Mouse (Mus musculus) kidney, postnatal 14 days (tissue): Measurements from ENCODE around the gene Rbm12.
A peak's percentile ranks its signal among the peaks of the same experiment; 100 is the strongest.
"Not testable (repeated sequence)": the region's sequence is repeated elsewhere in the genome, so short reads cannot be mapped to it uniquely, and the experiment has no call there.

Experiments used
- DNase-seq: peaks from one replicate; pipeline ENCODE4 v3.0.0; 2022; ENCODE audit warnings: mixed read lengths

Rbm12 gene

DNA sequence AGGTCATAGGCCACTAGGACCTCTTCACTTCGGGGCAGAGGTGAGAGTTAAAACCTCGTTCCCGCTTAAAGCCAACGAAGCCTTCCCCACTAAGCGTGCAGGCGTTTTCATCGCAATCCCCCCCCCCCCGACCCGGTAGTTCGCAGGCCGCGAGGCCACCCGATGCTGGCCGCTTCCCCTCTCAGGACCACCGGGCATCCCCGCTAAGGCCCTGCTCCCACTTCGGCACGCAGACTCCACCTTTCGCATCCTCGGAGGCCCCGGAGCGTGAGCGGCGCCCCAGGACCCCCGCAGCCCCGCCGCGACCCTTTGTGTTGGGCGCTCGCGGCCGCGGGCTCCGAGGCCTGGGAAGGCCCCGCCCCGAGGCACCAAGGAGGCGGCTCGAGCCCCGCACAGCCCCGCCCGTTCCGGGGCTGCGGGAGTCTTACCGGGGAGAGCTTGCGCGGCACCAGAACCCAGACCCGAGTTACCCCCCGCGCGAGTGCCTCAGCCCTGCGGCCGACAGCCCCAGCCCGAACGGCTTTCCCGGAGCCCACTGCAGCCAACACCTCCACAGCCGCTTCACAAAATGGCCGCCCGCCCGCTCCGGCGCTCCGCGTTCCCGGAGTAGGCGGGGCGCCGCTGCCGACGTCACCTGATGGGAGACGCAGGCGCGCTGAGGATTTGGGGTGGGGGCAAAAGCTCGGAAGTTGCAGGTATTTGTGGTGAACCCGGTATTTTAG lies at the start of gene Rbm12, which contains the start of gene Cpne1:
Rbm12 (minus strand) TSS at position 621 of the 722 bp plus-strand sequence.
Cpne1 (minus strand) TSS at position 608 of the 722 bp plus-strand sequence.
- DNase-seq: peak; percentile 95

DNA sequence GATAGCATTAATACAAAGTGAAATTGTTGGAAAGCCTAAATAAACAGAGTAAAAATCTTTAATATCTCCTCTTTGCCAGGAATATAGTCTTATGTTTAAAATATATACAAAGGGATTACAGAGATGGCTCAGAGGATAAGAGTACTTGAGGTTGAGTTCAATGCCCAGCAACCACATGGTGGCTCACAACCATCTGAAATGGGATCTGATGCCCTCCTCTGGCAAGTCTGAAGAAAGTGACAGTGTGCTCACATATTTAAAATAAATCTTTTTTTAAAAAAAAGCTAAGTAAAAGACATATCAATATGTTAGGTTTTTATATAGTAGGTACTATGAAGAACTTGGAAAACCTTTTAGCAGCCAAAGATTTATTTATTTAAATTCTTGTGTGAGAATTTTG lies 39.8 kb upstream of the Rbm12 start:
- DNase-seq: no peak

DNA sequence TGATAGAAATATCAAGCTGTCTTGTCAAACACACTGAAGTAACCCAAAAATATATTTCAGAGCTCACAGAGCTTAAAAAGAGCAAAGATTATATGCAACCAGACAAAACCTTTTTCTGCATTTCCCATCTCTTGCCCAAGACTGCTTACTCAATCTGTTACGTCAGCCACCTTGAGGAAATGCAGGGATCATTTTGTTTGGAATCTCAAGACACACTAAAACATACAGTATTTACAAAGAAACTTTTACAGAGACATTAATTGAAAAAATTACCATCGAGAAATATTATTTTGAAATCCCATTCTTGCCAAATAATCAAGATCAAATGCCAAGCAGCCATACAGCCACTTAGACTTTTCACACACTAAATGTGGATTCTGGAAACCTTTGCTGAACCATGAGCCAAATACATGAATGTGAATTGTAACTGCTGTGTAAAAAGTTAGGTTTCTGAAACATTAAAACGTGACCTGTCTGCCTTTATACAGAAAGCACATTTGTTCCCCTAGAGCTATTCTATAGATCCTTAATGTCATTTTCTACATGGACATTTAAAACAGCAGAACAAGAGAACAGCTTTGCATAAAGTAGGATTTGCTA lies 35.6 kb upstream of the Rbm12 start:
- DNase-seq: no peak

DNA sequence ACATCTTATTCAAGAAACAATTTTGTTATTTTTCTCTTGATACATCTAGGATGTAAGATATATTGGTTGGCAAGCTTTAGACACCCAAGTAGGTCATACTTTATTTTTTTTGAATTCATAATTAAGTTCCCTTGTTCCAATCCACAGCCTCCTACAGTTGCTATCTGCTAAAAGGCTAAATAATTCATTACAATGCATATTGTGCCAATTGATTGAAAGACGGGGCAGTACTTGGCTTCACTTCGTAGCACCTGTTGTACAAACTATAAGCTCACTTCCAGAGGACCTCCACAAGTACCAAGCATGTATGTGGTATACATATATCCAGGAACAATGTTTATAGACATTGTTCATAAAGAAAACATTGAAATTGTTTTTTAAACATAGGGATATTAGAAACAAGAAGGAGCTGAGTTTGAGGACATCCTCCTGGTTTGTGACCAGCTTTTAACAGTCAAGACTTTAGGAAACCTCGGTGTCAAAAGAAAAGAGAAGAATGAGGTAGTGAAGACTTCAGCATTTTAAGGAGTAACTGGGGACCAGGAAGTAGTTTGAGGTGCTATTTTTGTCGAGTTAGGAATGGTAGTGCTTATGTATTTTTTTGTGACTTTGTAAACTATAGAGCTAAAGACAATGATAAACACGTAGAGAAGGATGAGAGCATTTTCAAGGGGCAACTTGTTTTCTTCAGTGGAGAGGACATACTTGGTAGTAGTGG lies 34.7 kb upstream of the Rbm12 start:
- no peak for DNase-seq

DNA sequence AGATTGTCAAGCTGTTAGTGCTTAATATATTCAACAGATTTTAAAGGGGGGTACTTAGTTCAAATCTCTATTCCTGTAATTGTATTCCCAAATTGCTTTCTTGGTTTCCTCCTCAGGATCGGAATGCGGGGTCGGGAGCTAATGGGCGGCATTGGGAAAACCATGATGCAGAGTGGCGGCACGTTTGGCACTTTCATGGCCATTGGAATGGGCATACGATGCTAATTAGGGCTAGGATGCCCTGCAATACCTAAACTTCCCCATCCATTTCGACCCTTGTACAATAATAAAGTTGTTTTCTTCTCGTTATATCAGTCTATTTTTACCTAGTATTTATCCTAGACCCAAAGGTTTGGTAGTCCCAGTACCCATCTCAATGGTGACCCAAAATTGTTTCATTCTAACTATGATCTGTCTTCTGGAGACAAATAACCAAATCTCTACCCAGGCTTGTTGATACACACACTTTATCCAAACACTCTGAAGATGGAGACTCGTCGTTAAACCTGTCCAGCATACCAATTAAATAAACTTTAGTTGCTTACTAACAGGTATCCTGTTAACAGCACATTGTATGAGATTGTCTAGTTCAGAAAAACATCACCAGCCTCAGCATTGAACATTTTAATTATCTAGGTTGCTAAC lies 33.8 kb upstream of the Rbm12 start:
- no peak for DNase-seq

DNA sequence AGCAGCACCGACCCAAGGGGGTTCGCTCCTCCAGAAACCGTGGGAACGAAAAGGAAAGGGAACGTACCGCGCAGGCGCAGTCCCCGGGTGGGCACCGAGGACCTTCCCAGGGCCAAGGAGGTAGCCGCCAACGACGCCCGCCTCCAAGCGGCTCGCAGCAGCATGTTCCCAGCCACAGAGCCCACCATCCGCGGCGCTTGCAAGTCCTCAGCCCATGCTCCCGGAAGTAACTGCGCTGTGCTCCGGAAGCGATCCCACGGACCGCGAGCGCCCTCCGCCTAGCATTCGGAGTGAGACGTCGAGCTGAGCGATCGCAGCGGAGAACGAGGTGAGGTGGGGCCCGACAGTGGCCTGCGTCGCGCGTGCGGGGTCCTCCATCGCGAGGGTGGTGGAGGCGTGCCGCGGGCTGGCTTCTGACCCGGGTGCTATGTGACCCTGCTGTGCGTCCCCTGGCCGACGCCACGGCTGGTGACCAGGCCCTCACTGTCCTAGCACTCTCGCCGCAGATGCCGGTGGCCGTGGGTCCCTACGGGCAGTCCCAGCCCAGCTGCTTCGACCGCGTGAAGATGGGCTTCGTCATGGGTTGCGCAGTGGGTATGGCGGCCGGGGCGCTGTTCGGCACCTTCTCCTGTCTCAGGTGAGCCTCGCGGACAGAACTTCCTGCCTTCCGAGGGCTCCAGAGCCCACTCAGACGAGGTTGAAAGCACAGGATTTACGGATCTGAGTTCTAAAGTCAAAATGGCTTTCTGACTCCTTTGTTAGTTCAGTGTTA lies 32.4 kb upstream of the Rbm12 start, which contains the start of the genes Romo1 and Nfs1:
Romo1 (plus strand) TSS at position 87 of the 772 bp plus-strand sequence.
Nfs1 (minus strand) TSS at position 234 of the 772 bp plus-strand sequence.
- peak; percentile 94 for DNase-seq

DNA sequence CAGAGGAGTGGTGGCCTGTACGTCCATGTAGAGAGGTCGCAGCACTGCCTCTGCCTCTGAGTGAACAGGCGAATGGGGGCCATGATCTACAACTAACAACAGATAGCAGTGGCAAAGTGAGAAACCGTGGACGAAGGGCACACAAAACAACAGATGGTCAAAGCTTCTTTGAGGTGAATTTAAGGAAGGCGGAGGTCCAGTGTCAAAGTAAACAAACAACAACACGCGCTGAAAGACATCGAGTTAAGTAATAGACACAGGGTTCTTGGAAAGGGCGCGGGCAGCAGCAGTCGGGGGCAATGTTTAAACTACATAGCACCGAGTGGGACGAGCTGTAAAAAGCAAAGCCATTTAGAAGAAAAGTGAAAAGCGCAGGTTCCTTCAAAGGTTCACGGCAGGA lies 31.6 kb upstream of the Rbm12 start:
- no peak for DNase-seq

DNA sequence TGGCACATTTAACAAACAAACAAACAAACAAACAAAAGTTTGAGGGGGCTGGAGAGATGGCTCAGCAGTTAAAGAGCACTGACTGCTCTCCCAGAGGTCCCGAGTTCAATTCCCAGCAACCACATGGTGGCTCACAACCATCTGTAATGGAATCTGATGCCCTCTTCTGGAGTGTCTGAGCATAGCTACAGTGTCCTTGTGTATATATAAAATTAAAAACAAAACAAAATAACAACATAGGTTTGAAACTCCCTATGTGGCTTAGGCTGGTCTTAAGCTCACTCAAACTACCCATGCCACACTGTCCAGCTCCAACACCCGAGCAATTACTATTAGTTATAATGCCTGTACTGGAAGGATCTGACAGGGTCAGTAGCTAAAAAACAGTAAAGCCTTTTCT lies 31.0 kb upstream of the Rbm12 start:
- DNase-seq: no peak

DNA sequence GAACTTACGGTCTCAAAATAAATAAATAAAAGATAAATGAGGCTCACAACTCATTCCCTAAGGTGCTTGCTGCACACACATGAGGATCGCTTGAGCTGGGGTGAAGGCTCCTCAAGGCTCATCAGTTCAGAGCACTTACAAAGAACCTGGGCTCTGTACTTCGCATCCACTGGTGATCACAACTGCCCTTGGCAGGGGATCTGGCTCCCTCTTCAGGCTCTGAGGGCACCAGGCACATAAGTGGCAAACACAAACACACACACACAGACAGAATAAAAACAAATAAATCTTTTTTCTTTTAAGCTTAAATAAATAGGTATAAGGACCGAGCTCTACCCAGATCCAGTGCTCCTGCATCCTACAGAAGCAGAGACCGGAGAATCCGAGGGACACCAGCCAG lies 23.9 kb upstream of the Rbm12 start:
- DNase-seq: no peak

DNA sequence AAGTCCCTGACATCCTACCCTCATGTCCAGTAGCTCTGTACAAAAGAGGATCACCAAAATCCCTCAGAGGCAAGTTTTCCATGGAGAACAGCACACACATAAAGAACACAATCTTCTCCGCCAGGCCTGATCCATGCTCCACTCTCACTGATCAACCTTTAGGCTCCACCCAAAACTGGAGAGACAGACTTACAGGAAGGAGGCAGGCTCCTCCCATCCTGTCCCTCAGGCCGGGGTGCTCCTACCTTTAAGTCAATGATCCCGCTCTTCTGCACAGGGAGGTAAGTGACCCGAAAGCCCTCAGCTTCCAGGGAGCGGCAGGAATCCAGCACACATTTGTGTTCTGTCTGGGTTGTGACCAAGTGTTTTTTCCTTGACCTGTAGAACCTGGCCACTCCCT lies 22.4 kb upstream of the Rbm12 start:
- DNase-seq: no peak

DNA sequence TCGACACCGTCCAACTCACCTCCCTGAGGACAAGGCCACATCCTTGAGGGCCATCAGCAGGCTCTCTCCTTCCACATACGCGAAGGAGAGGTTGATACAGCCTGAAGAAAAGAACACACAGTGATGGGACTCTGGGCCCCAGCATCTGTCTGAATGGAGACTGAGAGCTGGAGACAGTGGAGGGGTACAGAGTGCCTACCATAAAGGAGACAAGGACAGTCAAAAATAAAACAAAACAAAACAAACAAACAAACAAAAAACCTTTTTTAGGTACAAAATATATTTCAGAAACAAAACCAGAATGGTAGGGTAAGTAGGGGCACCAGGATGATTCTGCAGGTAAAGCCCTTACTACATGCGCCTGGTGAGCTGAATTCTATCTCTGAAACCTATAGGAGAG lies 15.2 kb upstream of the Rbm12 start, which contains the start of gene Gm28036:
Gm28036 (minus strand) TSS at position 101 of the 400 bp plus-strand sequence.
- DNase-seq: no peak

DNA sequence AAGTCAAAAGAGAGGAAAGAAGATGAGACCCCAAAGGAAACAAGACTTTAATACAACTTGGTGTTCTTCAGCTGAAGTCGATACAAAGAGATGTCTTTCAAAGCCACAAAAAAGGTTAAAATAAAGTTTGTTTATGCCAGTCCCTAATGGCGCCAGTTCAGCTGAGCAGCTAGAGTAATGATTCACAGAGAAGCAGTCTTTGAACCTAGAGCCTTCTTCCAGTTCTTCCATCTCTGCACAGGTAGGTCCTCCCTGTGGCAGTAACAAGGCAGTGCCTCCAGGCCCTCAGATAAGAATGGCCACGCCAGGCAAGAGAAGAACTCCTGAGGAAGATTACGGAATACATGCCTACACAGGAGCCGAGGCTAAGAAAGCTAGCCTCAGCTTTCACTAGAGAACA lies 12.0 kb upstream of the Rbm12 start:
- DNase-seq: peak; percentile 15

DNA sequence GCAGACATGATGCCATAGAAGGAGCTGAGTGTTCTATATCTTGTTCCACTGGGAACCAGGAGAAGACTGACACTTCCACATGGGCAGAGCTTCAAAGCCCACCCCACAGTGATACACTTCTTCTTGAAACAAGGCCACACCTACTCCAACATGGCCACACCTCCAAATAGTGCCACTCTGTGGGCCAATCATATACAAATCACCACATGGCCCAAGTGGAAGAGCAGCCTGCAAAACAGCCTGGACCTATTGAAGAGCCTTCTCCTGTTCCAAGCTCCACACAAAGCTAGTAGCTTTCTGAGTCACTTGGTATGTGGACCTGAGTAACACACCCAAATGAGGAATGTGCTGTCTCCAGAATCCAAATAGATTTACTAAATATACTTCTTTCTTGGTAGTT lies 7.8 kb upstream of the Rbm12 start:
- no peak for DNase-seq

DNA sequence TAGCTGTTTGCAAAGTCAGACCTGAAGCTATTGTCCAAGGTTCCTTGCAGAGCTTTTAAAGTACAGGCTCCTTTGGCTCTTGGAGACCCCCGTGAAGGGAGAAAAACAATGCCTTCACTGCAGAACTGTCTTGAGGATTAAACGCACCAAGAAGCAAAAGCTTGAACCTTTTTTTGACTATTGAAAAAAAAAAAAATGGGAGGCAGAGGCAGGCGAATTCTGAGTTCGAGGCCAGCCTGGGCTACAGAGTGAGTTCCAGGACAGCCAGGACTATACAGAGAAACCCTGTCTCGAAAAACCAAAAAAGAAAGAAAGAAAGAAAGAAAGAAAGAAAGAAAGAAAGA lies 274 bp upstream of the Rbm12 start:
- DNase-seq: not testable (repeated sequence)

DNA sequence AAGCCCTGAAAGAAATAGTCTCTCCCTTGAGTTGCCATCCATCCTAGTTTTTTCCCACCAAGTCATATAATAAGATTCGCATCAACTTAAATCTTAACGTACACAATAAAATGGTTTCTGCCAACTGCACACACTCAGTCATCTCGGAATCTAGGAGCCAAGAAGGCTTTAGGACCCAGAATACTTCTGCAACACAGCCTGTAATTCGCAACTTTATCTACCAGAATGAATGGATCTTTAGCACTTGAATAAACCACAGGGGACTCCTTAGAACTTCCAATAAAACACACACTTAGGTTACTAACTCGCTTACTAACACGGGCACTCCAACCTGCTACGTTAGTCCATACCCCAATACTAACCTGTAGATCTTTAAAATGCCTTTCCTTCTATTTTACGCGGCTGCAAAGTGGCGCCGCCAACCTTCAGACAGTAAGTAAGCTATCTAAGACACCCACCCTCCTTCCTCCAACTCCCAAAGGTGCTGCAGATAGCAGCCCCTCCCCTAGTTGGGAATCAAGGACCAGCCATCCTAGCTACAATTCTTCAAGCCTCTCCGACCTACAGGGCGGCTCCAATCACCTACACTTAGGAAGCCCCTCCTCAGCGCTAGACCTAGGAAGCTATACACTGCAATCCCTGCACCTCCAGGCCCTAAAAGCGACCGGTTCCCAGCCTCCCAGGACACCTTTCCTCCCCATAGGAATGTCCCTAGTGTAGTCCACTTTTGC lies 986 bp downstream of the Rbm12 start:
- peak; percentile 6 for DNase-seq

DNA sequence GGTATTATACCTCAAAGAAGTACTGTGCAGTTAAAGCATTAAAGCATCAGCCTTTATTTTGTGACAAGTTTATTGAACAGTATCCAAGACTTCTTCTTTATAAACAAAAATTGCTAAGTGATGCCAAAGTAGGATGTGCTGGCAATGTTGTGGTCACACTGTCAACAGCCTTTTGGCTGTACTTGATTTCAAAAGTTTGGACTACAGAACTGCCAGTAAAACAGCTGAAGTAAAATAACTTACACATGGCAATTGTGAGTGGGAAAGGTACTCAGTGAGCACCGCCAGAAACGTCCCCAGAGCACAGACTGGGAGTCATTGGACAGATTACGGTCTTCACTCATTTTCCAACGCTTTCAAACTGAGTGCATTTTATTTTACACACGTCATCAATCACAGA lies 19.9 kb downstream of the Rbm12 start:
- no peak for DNase-seq

DNA sequence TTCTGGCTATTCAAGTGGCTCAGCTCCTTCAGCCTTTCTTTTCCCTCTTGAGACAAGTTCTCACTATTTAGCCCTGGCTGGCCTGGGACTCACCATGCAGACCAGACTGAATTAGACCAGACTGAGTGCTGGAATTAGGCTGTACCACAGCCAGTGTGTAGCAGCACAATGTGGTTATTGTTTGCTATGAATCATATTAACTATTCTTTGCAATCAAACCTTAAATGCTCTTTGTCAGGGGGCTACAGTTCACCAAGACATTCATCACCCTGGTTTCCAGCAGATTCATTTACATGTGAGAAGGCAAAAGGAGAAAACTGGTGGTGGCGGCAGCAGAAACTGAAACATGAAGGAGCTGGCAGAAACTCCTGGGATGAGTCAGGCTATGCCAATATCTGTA lies 22.0 kb downstream of the Rbm12 start:
- DNase-seq: no peak

DNA sequence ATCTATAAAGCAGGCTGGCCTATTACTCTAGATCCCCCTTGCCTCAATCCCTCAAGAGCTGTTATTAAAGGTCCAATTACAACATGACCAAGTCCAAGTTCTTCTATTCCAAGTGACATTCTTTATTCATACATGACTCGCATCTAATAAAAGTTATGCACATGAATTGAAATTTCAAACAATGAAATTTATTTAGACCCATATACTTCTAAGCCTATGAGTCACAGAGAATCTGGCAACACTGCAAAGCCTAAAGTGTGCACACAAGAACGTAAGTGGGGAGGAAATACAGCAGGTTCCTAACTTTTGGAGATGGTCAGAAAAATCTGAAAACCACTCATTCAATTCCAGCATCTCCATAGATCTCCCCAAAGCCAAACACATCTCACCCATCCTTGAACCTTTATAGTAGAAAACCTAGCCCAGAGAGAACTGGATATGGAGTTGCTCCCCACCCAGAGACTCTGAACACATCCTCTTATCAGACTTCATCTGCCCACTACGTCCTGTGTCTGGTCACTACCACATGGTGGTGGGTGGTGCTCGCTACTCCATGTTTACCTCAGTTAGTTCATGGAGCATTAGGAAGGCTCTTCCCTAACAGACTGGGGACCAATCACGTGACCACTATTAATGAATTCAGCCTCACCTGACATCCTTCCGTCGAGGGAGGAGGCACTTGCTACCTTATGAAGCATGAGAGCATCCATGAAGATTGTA lies 24.2 kb downstream of the Rbm12 start:
- DNase-seq: no peak

DNA sequence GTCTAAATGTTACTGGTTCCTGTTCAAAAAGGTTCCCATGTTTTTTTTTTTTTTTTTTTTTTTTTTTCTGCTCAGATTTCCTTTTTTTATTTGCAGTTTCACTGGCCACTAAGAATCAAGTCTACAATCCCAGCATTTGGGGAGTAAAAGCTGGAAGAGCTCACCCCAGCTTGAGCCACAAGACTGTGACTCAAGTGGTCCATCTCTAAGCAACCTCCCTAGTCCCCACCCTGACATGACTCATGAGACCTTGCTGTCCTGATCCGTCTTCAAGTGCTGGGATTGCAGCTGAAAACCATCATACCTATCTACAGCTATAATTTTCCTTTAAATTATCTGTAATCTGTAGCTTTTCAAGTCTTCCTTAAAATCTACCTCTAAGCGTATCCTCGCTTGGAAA lies 27.2 kb downstream of the Rbm12 start:
- no peak for DNase-seq

DNA sequence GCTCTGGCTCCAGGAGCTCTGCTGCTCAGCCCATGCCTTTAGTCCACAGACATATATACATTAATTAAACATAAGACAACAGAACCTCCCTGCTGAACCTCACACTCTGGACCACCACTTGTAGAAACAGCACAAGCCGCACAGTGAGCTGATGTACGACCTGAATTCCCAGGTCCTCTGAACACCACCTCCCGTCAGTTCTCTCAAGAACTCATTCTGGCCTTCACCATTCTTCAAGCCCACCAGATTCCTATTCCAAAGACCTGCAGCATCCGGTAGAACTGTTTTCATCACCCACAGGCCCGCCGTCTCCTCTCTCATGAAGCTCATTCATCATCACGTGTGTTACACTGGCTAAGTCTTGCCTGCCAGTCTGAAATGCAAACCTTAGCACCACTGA lies 31.4 kb downstream of the Rbm12 start:
- no peak for DNase-seq

DNA sequence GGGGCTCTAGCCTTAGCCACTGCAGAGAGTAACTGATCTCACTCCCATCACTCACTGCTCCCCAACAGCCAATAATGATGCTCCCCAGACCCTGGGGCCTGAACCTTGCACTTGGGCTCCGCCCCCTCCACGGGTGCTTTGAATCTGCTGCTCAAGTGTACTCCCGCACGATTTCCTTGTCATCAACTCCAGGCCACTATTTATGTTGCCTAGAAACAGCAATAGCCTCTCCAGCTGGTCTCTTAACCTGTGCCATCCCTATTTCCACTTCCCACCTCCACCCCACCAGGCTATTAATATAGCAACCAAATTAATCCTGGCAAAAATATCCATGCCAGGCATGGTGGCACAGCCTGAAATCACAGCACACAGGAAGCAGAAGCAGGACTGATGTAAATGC lies 32.1 kb downstream of the Rbm12 start:
- no peak for DNase-seq
